Mouse (Mus musculus) brain, embryonic 14.5 days (tissue): Measurements from ENCODE around the gene Tmtc4.

ENCODE experiments used
- CTCF ChIP-seq: fragments of 200-500 bp; IDR thresholded peaks from 2 replicates; pipeline ENCODE4 v1.5.1; 2012; ENCODE audit warnings: inconsistent platforms, mild to moderate bottlenecking, moderate library complexity, borderline replicate concordance; ENCODE audit not compliant: insufficient read depth, insufficient read length; ENCODE audit errors: extremely low read depth
- POLR2A ChIP-seq: fragments of 200-500 bp; IDR thresholded peaks from 2 replicates; pipeline ENCODE4 v1.6.1; 2012; ENCODE audit warnings: mild to moderate bottlenecking, inconsistent platforms, borderline replicate concordance; ENCODE audit not compliant: poor library complexity, insufficient read depth, insufficient read length, severe bottlenecking; ENCODE audit errors: extremely low read depth

DNA sequence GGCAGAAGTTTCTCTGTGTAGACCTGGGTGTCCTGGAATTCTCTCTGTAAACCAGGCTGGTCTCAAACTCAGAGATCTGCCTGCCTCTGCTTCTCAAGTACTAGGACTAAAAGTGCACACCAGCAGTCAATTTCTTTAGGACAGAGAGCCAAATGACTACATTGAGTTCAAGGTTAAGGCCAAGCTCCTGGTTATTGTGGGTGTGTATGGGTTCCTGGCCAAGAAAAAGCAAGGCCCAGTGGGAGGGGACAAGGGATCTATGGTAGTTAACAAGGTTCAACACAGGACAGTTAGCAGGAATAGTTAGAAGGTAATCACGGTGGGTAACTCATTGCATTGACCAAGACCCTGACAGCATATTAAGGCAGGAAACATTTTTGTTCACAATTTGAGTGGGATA, 78.8 kb downstream of the Tmtc4 start:
- TF ChIP-seq CTCF, result no peak
- TF ChIP-seq POLR2A, result no peak
